Mouse (Mus musculus) liver, embryonic 11.5 days (tissue): ENCODE measurements around the gene Crocc2. TPM values are rescaled to one million over a fixed set of nuclear protein-coding genes. Genes with fewer than 3 reads are reported as not detected.

Experiments used
- ATAC-seq: fragments of 200-750 bp; cut with Nextera tagmentation; replicated peaks from 2 replicates; pipeline ENCODE4 v1.8.0; 2017; ENCODE audit warnings: moderate number of reproducible peaks, mild to moderate bottlenecking, moderate TSS enrichment, moderate library complexity; ENCODE audit not compliant: low FRiP score
- DNase-seq: peaks from one replicate; pipeline ENCODE4 v3.0.0-alpha.2; 2017; ENCODE audit warnings: low spot score
- H3K27ac ChIP-seq: fragments of 300-500 bp; sonication (generic); 2 replicates; pipeline ENCODE4 v1.5.1; 2014; ENCODE audit warnings: mild to moderate bottlenecking, low read depth, low read length, control low read depth
- H3K27me3 ChIP-seq: fragments of 300-500 bp; sonication (generic); replicated peaks from 2 replicates; pipeline ENCODE4 v1.6.1; 2014; ENCODE audit warnings: low read length, mixed read lengths; ENCODE audit not compliant: control insufficient read depth, insufficient read depth
- H3K36me3 ChIP-seq: fragments of 300-500 bp; sonication (generic); 2 replicates; pipeline ENCODE4 v1.6.1; 2014; ENCODE audit warnings: mild to moderate bottlenecking, low read length, moderate library complexity, mixed read lengths; ENCODE audit not compliant: control insufficient read depth, insufficient read depth
- H3K4me1 ChIP-seq: fragments of 300-500 bp; sonication (generic); replicated peaks from 2 replicates; pipeline ENCODE4 v1.6.1; 2014; ENCODE audit warnings: low read length, mixed read lengths; ENCODE audit not compliant: control insufficient read depth, insufficient read depth
- H3K4me2 ChIP-seq: fragments of 300-500 bp; sonication (generic); 2 replicates; pipeline ENCODE4 v1.6.1; 2014; ENCODE audit warnings: mild to moderate bottlenecking, control low read depth, moderate library complexity
- H3K4me3 ChIP-seq: fragments of 300-500 bp; sonication (generic); 2 replicates; pipeline ENCODE4 v1.5.1; 2014; ENCODE audit warnings: low read depth, low read length, control low read depth
- H3K9ac ChIP-seq: fragments of 300-500 bp; sonication (generic); 2 replicates; pipeline ENCODE4 v1.6.1; 2014; ENCODE audit warnings: low read depth, low read length, control low read depth
- H3K9me3 ChIP-seq: fragments of 300-500 bp; sonication (generic); 2 replicates; pipeline ENCODE4 v1.6.1; 2016; ENCODE audit warnings: low read length, inconsistent platforms, mixed read lengths; ENCODE audit not compliant: control insufficient read depth
- WGBS: fragments of 180-500 bp; shearing (Covaris S2); extraction: QIAGEN DNeasy Blood & Tissue Kit; methylation state at CpG from one replicate; pipeline ENCODE4 v1.1.7; 2014; 5-methylcytosine and 5-hydroxymethylcytosine counted together
- polyA plus RNA-seq: library from polyadenylated mRNA; unstranded; fragments of >200 nt; fragmentation: Nextera tagmentation; extraction: Ambion mirVana; gene quantifications from 2 replicates; pipeline ENCODE4 v1.2.1, GENCODE M21; 2014

Gene Crocc2
- polyA plus RNA-seq, 1 experiment from 2014 or later: 0.16 TPM

DNA sequence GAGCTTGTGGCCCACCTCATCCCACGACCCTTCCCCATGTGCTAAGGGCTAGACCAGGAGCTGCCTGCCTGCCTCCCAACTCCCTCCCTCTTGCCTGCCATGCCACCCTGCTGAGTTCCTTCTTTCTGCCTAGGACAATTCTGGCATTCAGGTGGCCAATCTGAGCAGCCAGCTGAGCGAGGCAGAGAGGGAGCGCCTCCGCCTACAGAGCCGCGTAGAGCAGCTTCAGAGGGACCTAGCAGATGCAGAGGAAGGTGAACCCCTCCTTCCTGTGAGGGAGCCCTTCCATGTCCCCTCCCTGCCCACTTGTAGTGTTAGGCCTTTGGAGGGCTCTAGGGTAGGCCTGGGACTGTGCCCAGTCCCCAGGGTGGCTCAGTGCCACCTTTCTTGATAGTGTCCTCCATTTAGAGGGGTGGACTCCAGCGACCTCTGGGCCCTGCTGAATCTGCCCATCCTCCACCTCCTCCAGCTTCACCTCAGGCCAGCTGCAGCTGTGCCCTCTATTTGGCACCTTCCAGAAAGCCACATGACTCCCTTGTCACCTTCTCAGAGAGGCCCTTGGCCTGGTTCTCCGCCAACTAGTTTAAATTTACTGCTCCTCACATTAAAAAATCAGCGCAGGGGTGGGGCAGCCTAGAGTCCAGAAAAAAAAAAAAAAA lies 48.4 kb downstream of the Crocc2 start:
- ATAC-seq (no peak), DNase-seq (no peak)
- H3K9me3 ChIP-seq: no peaks in the 10 kb centered on the region
- no peak overlapping the region for H3K27ac ChIP-seq
- no peak overlapping the region for H3K4me2 ChIP-seq
- 77% methylated on average over 9 of the region's 9 CpGs for WGBS
- H3K4me3 ChIP-seq: no peak overlapping the region
- H3K4me1 ChIP-seq: no peaks in the 10 kb centered on the region; the same call in 1 of the 2 replicates
- H3K27me3 ChIP-seq: no peaks in the 10 kb centered on the region
- H3K9ac ChIP-seq: no peak overlapping the region
- H3K36me3 ChIP-seq: no peaks in the 10 kb centered on the region

DNA sequence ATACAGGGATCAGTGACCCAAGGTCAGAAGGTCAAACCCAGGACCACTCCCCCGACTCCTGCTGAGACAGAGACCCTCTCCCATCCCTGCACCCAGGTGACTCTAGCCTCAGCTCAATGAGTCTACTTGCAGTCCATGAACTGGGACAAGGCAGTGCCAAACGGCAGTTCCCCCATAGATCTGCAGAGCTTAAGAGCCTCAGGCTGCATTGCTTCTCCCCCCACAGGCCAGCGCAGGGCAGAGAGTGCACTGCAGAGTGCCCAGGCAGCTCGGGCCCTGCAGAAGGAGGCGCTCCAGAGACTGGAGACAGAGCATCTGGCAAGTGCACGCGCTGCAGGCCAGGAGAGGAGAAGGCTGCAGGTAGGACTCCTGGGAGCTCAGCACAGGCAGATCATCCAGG lies 49.0 kb downstream of the Crocc2 start:
- Histone ChIP-seq H3K27me3 (no peaks in the 10 kb centered on the region), H3K36me3 (no peaks in the 10 kb centered on the region), H3K4me1 (no peaks in the 10 kb centered on the region), H3K9me3 (no peaks in the 10 kb centered on the region), H3K4me3 (no peak overlapping the region), H3K9ac (no peak overlapping the region), H3K27ac (no peak overlapping the region), H3K4me2 (no peak overlapping the region)
- DNase-seq: no peak
- 61% methylated on average over 7 of the region's 7 CpGs for WGBS
- no peak for ATAC-seq

DNA sequence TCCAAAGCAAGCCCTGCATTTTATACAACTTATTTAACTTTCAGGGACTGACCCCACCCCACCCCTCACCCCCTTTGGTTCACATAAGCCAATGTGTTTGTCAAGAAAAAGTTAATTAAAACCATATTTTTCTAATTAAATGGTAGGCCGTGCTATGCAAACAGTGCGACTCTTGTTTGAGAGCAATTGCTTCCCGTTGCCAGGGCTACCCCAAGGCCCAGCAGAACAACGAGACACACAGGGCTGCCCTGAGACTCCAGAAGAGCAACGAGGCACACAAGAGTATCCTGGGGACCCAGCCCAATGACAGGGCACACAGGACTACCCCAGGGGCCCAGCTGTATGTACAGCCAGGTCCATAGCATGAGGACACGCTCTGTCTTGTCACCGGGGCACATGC lies 52.3 kb downstream of the Crocc2 start:
- Histone ChIP-seq H3K27ac (no peak overlapping the region), H3K9ac (no peak overlapping the region), H3K4me3 (no peak overlapping the region), H3K27me3 (peaks cover 4% of the 10 kb centered on the region; the same call in 1 of the 2 replicates), H3K36me3 (no peaks in the 10 kb centered on the region), H3K4me1 (no peaks in the 10 kb centered on the region), H3K9me3 (no peaks in the 10 kb centered on the region), H3K4me2 (no peak overlapping the region)
- 72% methylated on average over 7 of the region's 7 CpGs for whole genome bisulfite sequencing
- ATAC-seq (no peak; the same call in 1 of the 2 replicates), DNase-seq (no peak)

DNA sequence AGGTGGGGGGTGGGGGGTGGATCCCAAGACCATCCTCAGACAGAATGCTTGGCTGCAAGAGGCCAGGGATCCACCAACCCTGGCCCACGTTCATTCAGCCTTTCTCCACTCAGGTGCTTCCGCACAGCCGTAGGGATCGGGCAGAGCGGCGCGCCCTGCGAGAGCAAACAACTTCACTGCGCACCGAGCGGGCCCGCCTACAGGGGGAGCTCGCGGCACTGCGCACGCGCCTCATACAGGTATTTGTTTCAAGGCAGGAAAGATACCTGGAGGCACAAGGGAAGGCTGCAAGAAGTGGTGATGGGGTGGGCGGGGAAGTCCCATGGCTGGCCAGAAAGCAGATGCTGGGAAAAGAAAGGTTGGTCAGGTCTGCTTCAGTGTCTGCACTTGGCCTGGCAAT lies 55.4 kb downstream of the Crocc2 start:
- no peaks in the 10 kb centered on the region for H3K36me3 ChIP-seq
- peak; percentile 50 for DNase-seq

DNA sequence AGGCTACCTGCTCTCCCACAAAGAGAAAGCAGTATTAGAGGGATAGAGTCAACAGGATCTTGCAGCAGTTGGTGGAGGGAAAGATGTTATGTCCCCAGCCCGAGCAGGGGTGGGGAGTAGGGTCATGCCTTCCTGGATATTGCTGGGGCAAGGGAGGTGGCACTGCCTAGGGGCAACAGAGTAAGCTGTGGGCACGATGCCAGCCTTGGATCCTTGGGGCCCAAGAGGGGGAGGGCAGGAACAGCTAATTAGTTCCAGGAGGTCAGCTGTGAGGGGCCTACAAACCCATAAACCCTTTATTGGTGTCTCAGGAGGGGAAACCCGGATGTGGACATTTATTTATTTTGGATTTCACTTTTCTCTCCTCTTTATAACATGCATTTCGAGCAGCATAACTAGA lies 56.7 kb downstream of the Crocc2 start:
- no peaks in the 10 kb centered on the region for H3K4me1 ChIP-seq
- no peak for DNase-seq
- ATAC-seq: no peak
- H3K4me2 ChIP-seq: no peak overlapping the region
- H3K9ac ChIP-seq: no peak overlapping the region
- H3K4me3 ChIP-seq: no peak overlapping the region
- no peaks in the 10 kb centered on the region for H3K36me3 ChIP-seq
- no peaks in the 10 kb centered on the region for H3K9me3 ChIP-seq
- WGBS: 44% methylated on average over 4 of the region's 4 CpGs
- H3K27me3 ChIP-seq: peaks cover 4% of the 10 kb centered on the region; the same call in 1 of the 2 replicates
- H3K27ac ChIP-seq: no peak overlapping the region

More for the DNA sequence above, 55.4 kb downstream of the Crocc2 start:
- Histone ChIP-seq H3K27me3 (peaks cover 4% of the 10 kb centered on the region; the same call in 1 of the 2 replicates), H3K4me3 (no peak overlapping the region), H3K4me1 (no peaks in the 10 kb centered on the region), H3K9me3 (no peaks in the 10 kb centered on the region), H3K4me2 (no peak overlapping the region), H3K27ac (no peak overlapping the region), H3K9ac (no peak overlapping the region)
- no peak for ATAC-seq
- WGBS: 6% methylated on average over 18 of the region's 18 CpGs

DNA sequence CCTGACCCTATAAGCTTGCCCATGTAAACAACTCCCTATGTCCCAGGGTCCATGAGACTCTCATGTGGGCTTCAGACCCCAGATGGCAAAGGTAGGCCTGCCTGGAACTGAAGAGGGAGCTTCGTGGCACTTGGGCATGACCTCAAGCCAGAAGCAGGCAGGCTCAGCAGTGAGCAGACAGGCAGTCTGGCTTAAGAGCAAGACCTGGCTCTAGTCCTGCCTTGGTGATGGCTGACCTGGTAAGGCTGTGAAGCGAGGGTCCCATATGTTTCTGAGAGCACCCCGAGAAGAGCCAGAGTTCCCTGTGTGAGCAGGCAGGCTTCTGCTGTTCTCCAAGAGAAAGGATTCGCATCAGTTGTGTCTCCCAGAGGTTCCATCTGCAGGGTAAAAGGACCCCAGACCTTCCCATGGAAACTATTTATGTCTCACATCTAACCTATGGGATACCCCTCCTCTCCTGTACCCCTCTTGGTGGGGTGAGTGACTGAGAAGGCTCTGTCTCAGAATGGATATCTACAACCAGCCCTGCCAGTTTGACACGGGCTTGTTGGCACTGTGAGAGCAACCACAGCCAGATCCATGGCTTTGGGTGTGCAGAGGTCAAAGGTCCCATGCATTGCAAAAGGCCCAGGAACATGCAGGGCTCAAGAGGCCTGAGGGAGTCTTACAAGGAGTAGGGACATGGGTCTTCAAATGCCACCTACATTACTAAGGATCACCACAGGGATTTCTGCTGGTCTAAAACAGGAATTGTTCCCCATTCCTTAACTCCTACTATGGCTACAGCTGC lies 57.4 kb downstream of the Crocc2 start:
- no peaks in the 10 kb centered on the region for H3K9me3 ChIP-seq
- H3K36me3 ChIP-seq: no peaks in the 10 kb centered on the region
- peaks cover 4% of the 10 kb centered on the region; the same call in 1 of the 2 replicates for H3K27me3 ChIP-seq
- no peak overlapping the region for H3K27ac ChIP-seq
- no peaks in the 10 kb centered on the region for H3K4me1 ChIP-seq
- H3K4me3 ChIP-seq: no peak overlapping the region
- no peak for DNase-seq
- no peak for ATAC-seq
- no peak overlapping the region for H3K4me2 ChIP-seq
- 70% methylated on average over 5 of the region's 5 CpGs for WGBS
- no peak overlapping the region for H3K9ac ChIP-seq

DNA sequence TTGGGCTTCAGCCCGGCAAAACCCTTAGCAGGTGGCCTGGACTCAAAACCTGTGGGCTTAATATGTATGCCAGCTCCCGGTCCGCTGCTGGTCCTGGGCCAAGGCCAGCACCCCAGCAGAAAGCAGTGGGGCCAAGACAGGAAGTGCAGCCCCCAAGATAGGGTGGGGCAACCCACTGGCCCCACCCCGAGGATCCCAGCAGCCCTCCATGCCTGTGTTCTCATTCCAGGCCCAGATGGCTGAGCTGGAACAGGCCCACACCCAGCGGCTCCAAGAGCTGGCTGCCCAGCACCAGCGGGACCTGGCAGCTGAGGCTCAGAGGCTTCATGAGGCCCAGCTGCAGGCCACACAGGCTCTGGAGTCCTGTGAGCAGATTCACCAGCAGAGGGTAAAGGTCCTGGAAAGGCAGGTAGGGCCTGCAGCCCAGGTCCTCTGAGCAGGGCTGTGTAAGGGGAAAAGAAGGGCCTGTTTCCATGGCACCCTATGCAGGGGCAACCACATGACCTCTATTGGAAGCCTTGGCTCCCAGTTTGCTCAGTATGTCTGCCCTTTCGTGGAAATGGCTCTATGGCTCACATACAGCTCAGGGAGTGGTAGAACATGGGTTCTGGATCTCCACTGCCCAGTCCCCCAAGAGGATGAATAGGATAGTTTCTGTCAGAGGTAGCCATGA lies 58.9 kb downstream of the Crocc2 start:
- WGBS: 83% methylated on average over 7 of the region's 7 CpGs
- H3K9ac ChIP-seq: no peak overlapping the region
- peaks cover 4% of the 10 kb centered on the region; the same call in 1 of the 2 replicates for H3K27me3 ChIP-seq

DNA sequence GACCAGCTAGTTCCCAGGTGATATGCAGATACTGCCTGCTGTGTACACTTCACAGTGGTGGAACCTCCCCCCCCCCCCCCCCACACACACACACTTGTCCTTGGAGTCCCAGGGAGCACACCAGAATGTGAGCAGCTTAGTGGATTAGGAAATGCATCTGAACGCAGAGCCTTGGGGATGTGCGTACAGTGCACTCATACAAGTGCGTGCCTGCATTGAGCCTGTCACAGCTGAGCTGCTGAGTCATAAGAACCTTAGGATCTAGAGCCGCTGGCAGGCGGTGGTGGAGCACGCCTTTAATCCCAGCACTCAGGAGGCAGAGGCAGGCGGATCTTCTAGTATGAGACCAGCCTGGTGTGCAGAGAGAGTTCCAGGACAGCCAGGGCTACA lies 59.4 kb downstream of the Crocc2 start:
- DNase-seq: no peak
- no peak for ATAC-seq
- no peaks in the 10 kb centered on the region for H3K9me3 ChIP-seq
- no peak overlapping the region for H3K4me3 ChIP-seq
- no peak overlapping the region for H3K9ac ChIP-seq
- no peaks in the 10 kb centered on the region for H3K4me1 ChIP-seq
- peaks cover 4% of the 10 kb centered on the region; the same call in 1 of the 2 replicates for H3K27me3 ChIP-seq
- no peak overlapping the region for H3K27ac ChIP-seq
- H3K4me2 ChIP-seq: no peak overlapping the region
- no peaks in the 10 kb centered on the region for H3K36me3 ChIP-seq
- WGBS: 82% methylated on average over 7 of the region's 7 CpGs

More for the DNA sequence above, 58.9 kb downstream of the Crocc2 start:
- Histone ChIP-seq H3K4me1 (no peaks in the 10 kb centered on the region), H3K36me3 (no peaks in the 10 kb centered on the region), H3K27ac (no peak overlapping the region), H3K4me2 (no peak overlapping the region), H3K4me3 (no peak overlapping the region), H3K9me3 (no peaks in the 10 kb centered on the region)
- DNase-seq (no peak), ATAC-seq (no peak)
